ENCODE assay signal across 26 mouse cellular contexts in genomic region chr5:149998311-149998710, GRCm38 (mm10). TPM values are rescaled to one million over a fixed set of nuclear protein-coding genes. Genes with fewer than 3 reads are reported as not detected.
DNase-seq lines count a peak whose midpoint lies in the region; ATAC-seq lines count a peak whose summit lies in the region.
"Had no signal": no experiment of that assay in that cellular context is flagged by ENCODE, and none has a peak within 500 bp of the region (broad histone marks: within the 10 kb centered on the region; RNA-seq: fewer than 3 reads in every experiment).

No protein-coding gene starts in this region.

- DNase-seq in embryo, embryonic 10.5 days (ENCODE audit: low spot score) = peak; percentile 33
- DNase-seq in embryo, embryonic 9.5 days (ENCODE audit: extremely low spot score) = no peak
- no peak for DNase-seq in limb, embryonic 10.5 days (ENCODE audit: low spot score)
- no peak for DNase-seq in ovary, postnatal 14 days (ENCODE audit: low spot score)
- no peak for DNase-seq in layer of hippocampus, postnatal 14 days (ENCODE audit: low spot score in 2 of 2)
- DNase-seq: adrenal gland, adult 8-10 months; adrenal gland, postnatal 25 days; cerebellum, adult 18-20 months; cerebellum, adult 9-10 months; gastrocnemius, postnatal 10 days; gastrocnemius, postnatal 36 days; heart, postnatal 36 days had no signal

- H3K36me3 ChIP-seq in kidney, embryonic 14.5 days (ENCODE audit: control insufficient read depth, insufficient read depth, low read length) = no peaks in the 10 kb centered on the region
- no peaks in the 10 kb centered on the region for H3K36me3 ChIP-seq in kidney, embryonic 15.5 days
- no peaks in the 10 kb centered on the region for H3K36me3 ChIP-seq in limb, embryonic 10.5 days
- H3K36me3 ChIP-seq: forebrain, embryonic 10.5 days; heart, embryonic 12.5 days; heart, embryonic 15.5 days; hindbrain, embryonic 15.5 days had no signal

- H3K27me3 ChIP-seq in kidney, embryonic 14.5 days (ENCODE audit: control insufficient read depth, insufficient read depth, low read length) = no peaks in the 10 kb centered on the region
- H3K27me3 ChIP-seq in kidney, embryonic 15.5 days = no peaks in the 10 kb centered on the region
- H3K27me3 ChIP-seq in limb, embryonic 10.5 days (ENCODE audit: low read depth, poor library complexity, severe bottlenecking) = no peaks in the 10 kb centered on the region
- H3K27me3 ChIP-seq: forebrain, embryonic 13.5 days; heart, embryonic 12.5 days; heart, embryonic 15.5 days; hindbrain, embryonic 15.5 days had no signal

- no peak overlapping the region for H3K4me2 ChIP-seq in kidney, embryonic 14.5 days (replicated peaks; ENCODE audit: low read depth, low read length)
- H3K4me2 ChIP-seq in kidney, embryonic 15.5 days = no peak overlapping the region
- H3K4me2 ChIP-seq: forebrain, embryonic 13.5 days; heart, embryonic 12.5 days; heart, embryonic 15.5 days; hindbrain, embryonic 15.5 days had no signal

- H3K27ac ChIP-seq in kidney, embryonic 14.5 days (ENCODE audit: low read depth, low read length) = no peak overlapping the region
- H3K27ac ChIP-seq in kidney, embryonic 15.5 days = no peak overlapping the region
- H3K27ac ChIP-seq in limb, embryonic 10.5 days = peak overlapping the region; percentile 42; the same call in 1 of the 2 replicates
- H3K27ac ChIP-seq: forebrain, embryonic 10.5 days; forebrain, embryonic 13.5 days; heart, embryonic 15.5 days; hindbrain, embryonic 15.5 days had no signal

- no peak overlapping the region for H3K4me3 ChIP-seq in kidney, embryonic 14.5 days (ENCODE audit: low read length)
- no peak overlapping the region for H3K4me3 ChIP-seq in kidney, embryonic 15.5 days (replicated peaks)
- H3K4me3 ChIP-seq in limb, embryonic 10.5 days = no peak overlapping the region
- H3K4me3 ChIP-seq: forebrain, embryonic 10.5 days; forebrain, embryonic 13.5 days; heart, embryonic 12.5 days; heart, embryonic 15.5 days; hindbrain, embryonic 15.5 days had no signal

- no peaks in the 10 kb centered on the region for H3K4me1 ChIP-seq in kidney, embryonic 14.5 days (ENCODE audit: control insufficient read depth, insufficient read depth, low read length)
- H3K4me1 ChIP-seq in kidney, embryonic 15.5 days = peaks cover 6% of the 10 kb centered on the region; the same call in 1 of the 2 replicates
- H3K4me1 ChIP-seq in limb, embryonic 10.5 days = peaks cover 20% of the 10 kb centered on the region
- H3K4me1 ChIP-seq: forebrain, embryonic 10.5 days; forebrain, embryonic 13.5 days; heart, embryonic 12.5 days; heart, embryonic 15.5 days; hindbrain, embryonic 15.5 days had no signal

- WGBS in kidney, embryonic 14.5 days = 52% methylated on average over 7 of the region's 7 CpGs
- WGBS in kidney, embryonic 15.5 days = 61% methylated on average over 7 of the region's 7 CpGs
- WGBS in limb, embryonic 10.5 days = 59% methylated on average over 7 of the region's 7 CpGs

- no peak overlapping the region for H3K9ac ChIP-seq in kidney, embryonic 14.5 days (ENCODE audit: low read depth, low read length)
- H3K9ac ChIP-seq in kidney, embryonic 15.5 days = no peak overlapping the region
- H3K9ac ChIP-seq: forebrain, embryonic 13.5 days; heart, embryonic 12.5 days; heart, embryonic 15.5 days; hindbrain, embryonic 15.5 days had no signal

- 0 out of 2 replicates have a peak, but pooled peaks have one; percentile 12 for ATAC-seq in kidney, embryonic 14.5 days (ENCODE audit: low FRiP score, low TSS enrichment)
- ATAC-seq in kidney, embryonic 15.5 days (replicated peaks; ENCODE audit: low FRiP score) = no peak; the same call in 1 of the 2 replicates
- ATAC-seq: activated CD4-positive, CD25-positive, alpha-beta regulatory T cell, adult 4 months; forebrain, embryonic 13.5 days; forebrain, embryonic 16.5 days had no signal

- peaks cover 4% of the 10 kb centered on the region; the same call in 1 of the 2 replicates for H3K9me3 ChIP-seq in kidney, embryonic 14.5 days (ENCODE audit: control insufficient read depth, low read length)
- H3K9me3 ChIP-seq in kidney, embryonic 15.5 days (replicated peaks) = no peaks in the 10 kb centered on the region
- H3K9me3 ChIP-seq in limb, embryonic 10.5 days (replicated peaks) = no peaks in the 10 kb centered on the region
- H3K9me3 ChIP-seq: heart, embryonic 15.5 days; hindbrain, embryonic 15.5 days had no signal

RNA-seq across cellular contexts. Expression of gene Rxfp2, which starts 20.2 kb away (rescaled TPM):
- 6.0 and 7.9 TPM in 2 replicates for polyA plus RNA-seq in kidney, embryonic 14.5 days (2014; fragmentation: Nextera tagmentation; extraction: Ambion mirVana)
- 4.0 and 4.3 TPM in 2 replicates for polyA plus RNA-seq in kidney, embryonic 15.5 days (2015; fragmentation: Nextera tagmentation; extraction: Ambion mirVana)
- polyA plus RNA-seq in limb, embryonic 10.5 days (2016; fragmentation: Nextera tagmentation; extraction: Ambion mirVana) = 0.89 and 2.1 TPM in 2 replicates
- total RNA-seq in layer of hippocampus, postnatal 14 days (2021) = under 1 TPM; 0.35 to 0.72 TPM
- total RNA-seq: adrenal gland, adult 8-10 months; adrenal gland, postnatal 25 days; ES-E14; gastrocnemius, adult 18-20 months; gastrocnemius, postnatal 10 days; gastrocnemius, postnatal 36 days; granulocyte monocyte progenitor cell, adult 5-6 weeks; heart, adult 8-10 months; heart, postnatal 10 days; heart, postnatal 36 days had no signal
- polyA plus RNA-seq: activated CD4-positive, CD25-positive, alpha-beta regulatory T cell, adult 4 months had no signal
